Mouse (Mus musculus) heart, postnatal 0 days (tissue): Measurements from ENCODE around the gene Drc3.

Source experiments
- CTCF ChIP-seq: IDR thresholded peaks from 2 replicates; pipeline ENCODE4 v1.5.1; 2016; ENCODE audit warnings: antibody characterized with exemption, control low read depth, low read depth
- EP300 ChIP-seq: IDR thresholded peaks from 2 replicates; pipeline ENCODE4 v1.6.1; 2016; ENCODE audit warnings: antibody characterized with exemption, low read depth

- TF ChIP-seq CTCF (no peak), EP300 (no peak)
These were observed 31.7 kb upstream of the Drc3 start for GRCm38 (mm10) chr11:60321438-60321837.
